Mouse (Mus musculus): ENCODE measurements around the gene Tceal8. TPM values are rescaled to one million over a fixed set of nuclear protein-coding genes. Genes with fewer than 3 reads are reported as not detected.
A peak's percentile ranks its signal among the peaks of the same experiment; 100 is the strongest.
"Not testable (repeated sequence)": the region's sequence is repeated elsewhere in the genome, so short reads cannot be mapped to it uniquely, and the experiment has no call there.

Gene Tceal8
- total RNA-seq (2021) = 10 to 100 TPM; 36.6 to 42.7 TPM

GRCm38 (mm10) chrX:136172118-136172551 is at the start of gene Tceal8:
Tceal8 (minus strand) TSS chrX:136172342.
- peak; percentile 28 to 49 for DNase-seq (ENCODE audit: extremely low spot score in 1 of 2, low spot score in 1 of 2)

DNA sequence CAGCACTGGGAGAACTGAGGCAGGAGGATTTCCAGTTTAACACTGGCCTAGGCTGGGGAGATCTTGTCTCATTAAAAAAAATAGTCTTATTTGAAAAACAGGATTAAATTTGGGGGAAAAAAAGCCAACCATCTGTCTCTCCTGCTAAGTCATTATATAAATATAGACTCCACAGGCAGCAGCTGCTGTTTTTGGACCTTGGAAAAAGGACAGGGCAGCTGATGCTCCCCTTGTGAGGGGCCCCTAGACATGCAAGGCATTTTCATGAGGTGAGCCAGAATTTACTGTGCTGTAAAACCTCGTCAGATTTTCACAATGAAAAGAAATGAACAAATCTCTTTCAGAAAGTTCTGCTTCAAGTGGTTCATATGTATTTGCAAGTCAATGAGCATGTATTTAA is 44.2 kb upstream of the Tceal8 start:
- no peak for DNase-seq (ENCODE audit: extremely low spot score in 1 of 2, low spot score in 1 of 2)

DNA sequence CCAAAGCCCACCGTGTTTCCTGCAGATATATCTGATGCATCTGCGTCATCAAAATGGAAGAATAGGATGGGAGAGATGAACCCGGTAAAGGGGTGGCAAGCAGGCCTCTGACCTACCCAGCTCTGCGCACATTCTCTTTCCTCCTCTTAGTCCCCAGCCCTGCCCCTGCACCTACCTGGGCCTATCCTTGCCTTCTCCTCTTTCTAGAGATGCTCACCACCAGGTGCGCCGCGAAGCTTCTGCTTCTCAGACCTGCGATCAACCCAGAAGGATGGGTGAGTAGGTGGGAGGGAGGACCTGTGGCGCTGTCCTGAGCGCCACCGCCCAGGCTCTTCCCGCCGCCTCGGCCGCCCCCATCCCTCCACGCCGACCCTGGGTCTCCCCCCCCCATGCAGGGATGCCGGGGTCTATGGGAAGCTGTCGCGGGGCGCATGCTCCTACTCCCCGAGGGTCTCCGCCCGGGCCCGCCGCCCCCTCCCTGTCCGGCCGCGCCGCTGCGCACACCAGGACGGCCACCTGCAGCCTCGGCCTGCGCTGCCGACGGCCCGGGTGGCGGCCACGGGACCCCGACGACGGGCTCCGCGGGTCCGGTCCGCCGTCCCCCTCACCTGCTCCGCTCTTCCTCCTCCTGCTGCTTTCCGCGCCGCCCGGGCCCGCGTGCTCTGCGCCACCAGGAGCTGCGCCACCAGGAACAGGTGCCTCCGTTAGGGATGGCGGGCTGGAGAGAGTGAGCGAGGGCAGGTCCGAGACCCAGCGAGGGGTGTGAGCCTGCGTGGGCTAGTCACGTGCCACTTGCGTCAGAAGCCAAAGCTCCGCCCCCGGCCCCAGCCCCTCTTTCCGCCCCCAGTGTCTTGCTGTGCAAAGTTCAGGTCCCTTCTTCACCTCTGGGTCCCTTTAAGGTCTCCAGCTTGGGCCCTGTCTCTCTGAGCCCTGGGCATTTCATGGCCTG is 42.9 kb upstream of the Tceal8 start, which contains the start of the genes Tceal7 and Bex1:
Gene Tceal7 (plus strand): TSS at position 51 of the 949 bp plus-strand sequence.
Gene Bex1 (minus strand): TSS at position 785 of the 949 bp plus-strand sequence.
- DNase-seq (ENCODE audit: extremely low spot score in 1 of 2, low spot score in 1 of 2) = not testable (repeated sequence)

GRCm38 (mm10) chrX:136213396-136213795 is 41.3 kb upstream of the Tceal8 start:
- no peak for DNase-seq (ENCODE audit: extremely low spot score in 1 of 2, low spot score in 1 of 2)

DNA sequence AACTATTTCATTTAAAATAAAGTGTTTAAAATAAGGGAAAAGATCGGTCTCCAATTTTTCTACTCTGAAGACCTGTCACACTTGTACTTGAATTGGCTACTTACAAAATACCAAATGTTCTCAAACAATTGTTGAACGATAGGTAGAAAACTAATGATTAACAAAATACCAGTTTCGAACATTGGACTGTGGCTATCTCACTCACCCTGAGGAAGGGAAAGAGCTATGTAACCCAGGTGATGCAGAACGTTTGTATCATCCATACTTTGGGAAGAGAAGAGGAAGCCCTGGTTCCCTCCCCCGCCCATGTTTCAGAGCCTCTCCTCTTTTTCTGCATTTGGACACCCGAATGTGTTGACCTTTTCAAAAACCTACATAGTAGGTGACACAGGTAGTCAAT is 32.3 kb upstream of the Tceal8 start:
- DNase-seq (ENCODE audit: extremely low spot score in 1 of 2, low spot score in 1 of 2) = no peak

- DNase-seq (ENCODE audit: extremely low spot score in 1 of 2, low spot score in 1 of 2) = peak; percentile 35 to 36
These were observed 31.5 kb upstream of the Tceal8 start, which contains the start of gene Tceal5 for GRCm38 (mm10) chrX:136203664-136204066. Tceal5 (minus strand) TSS chrX:136203876.

DNA sequence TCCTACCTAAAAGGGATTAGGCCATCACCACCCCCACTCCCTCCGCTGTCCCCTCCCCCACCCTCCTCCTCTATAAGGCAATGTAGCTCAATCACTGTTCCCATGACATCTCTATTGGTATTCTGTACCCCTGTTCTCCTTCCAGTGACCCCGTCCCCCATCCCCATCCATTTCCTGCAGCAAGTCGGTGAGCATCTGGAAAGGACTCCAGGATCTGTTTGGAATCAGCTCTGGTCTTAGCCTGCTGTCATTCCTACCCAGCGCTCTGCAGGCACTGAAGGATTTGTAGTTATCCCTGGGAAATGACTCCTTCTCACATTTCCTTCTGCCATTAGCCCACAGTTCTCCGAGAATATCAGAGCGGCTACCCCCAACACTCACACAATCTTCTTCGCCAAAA is 31.1 kb upstream of the Tceal8 start:
- peak in 1 of 2 experiments; percentile 4 for DNase-seq (ENCODE audit: extremely low spot score in 1 of 2, low spot score in 1 of 2)

GRCm38 (mm10) chrX:136196873-136197272 is 24.7 kb upstream of the Tceal8 start:
- peak in 1 of 2 experiments; percentile 47 for DNase-seq (ENCODE audit: extremely low spot score in 1 of 2, low spot score in 1 of 2)

DNA sequence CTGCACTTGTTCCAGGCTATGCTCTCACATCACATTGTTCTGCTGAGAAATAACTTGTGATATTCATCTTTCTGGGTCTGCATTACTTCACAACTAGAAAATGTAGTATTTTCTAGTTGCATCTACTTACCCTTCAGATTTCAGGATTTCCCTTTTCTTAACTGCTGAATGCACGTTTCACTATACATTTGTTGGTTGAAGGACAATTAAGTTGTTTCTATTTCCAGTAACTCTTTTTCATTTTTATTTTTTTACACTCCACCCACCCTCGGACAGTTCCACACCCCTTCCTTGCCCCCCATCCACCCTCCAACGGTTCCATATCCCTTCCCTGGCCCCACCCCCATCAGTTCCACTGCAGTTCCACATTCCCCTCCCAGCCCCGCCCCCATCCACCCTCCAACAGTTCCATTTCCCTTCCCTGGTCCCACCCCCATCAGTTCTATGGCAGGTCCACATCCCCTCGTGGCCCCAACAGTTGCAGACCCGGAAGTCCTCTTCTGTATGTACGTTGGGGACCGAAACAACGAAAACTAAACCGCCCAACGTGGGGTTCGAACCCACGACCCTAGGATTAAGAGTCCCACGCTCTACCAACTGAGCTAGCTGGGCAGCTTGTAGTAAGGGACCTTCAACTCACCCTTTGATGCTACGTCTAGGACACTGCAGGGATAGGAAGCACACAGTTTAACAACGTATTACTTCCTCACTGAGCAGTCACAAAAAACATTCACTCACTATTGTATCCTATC is 23.2 kb upstream of the Tceal8 start:
- no peak for DNase-seq (ENCODE audit: extremely low spot score in 1 of 2, low spot score in 1 of 2)

GRCm38 (mm10) chrX:136183107-136183506 is 11.0 kb upstream of the Tceal8 start:
- no peak for DNase-seq (ENCODE audit: extremely low spot score in 1 of 2, low spot score in 1 of 2)

DNA sequence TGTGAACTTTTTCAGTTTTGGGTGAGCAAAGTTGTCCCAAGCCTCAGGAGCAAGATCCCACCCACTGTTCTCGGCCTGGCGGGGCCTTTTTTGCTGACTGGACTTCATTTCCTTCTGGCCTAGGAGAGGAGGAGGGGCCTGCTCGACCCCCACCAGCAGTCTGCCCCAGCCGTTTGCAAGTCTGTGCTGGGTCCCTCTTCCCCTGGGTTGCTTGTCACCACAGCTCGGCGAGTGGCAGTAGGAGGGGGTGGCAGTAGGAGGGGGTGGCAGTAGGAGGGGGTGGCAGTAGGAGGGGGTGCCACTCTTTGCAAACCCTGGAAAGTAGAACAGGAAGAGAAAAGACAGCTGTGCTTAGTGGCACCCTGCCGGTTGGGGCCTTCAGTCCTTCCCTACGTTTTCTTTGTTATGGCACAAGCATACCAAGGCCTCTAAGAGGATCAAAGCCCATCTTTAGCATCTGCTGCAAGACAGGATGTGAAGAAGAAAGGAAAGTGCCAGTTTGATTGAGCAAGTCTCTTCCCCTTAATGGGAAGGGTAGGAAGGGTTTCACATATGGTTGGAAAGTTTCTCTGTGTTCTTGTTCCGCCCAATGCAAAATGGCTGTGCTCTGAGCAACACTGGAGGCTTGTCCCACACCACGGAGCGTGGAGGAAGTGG is 8.9 kb upstream of the Tceal8 start:
- no peak for DNase-seq (ENCODE audit: extremely low spot score in 1 of 2, low spot score in 1 of 2)

DNA sequence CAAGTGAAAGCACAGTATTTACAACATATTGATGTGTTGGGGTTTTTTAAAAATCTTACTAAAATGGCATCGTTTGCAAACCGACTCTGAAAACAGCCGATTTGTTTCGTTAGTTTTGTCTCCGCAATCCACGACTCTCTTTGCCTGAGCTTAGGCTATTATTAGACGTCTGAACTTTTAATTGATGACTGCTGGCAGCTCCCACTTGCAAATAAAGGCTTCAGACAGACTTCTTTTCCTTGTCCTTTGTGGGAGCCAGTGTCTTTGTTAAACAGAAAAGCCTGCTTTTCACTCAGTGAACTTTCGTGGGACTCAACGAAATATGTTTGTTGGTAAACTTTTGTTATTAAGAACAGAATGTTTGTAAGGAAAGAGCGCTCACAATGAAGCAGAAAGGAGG is 644 bp upstream of the Tceal8 start:
- no peak for DNase-seq (ENCODE audit: extremely low spot score in 1 of 2, low spot score in 1 of 2)

DNA sequence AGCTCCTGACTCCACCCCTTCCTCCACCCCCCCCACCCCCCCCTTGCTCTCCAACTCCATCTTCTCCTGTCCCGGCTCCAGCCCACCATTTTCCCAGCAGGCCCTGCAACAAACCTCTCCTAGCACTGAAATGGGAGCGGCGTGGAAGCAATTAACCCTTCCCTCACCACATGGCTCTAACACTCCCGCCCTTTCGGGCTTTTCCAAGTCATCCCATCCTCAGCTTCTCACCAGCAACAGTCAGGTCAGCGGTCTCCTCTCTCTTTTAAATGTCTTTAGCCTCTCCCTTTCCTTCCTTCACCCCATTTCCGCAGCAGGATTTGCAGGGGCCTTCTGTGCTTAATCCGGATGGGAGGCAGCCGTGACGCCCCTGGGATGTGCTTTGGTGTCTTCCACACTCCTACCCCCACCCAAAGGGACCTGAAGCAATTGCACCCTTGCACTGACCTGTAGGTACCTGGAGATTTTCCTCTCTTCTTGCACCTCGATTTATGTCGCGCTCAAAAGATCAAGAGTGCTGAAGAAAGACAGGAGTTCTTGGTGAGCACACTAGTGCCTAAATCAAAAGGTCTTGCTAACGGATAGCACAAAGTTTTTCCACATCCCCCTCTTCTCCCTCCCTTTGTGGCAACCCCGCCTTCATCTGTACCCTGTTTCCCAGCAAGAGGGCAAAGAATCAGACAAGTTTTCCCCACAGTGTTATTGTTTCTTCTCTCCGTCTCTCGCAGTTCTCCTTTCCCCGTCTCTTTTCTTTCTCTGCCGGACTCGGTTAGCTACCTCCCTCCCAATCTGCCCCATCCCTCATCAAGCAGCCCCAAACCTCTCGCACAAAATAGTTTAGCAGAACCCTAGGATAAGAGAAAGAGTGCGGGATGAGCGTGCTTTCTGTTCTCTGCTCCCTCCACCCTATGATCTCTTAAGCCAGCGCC is 689 bp downstream of the Tceal8 start:
- DNase-seq (ENCODE audit: extremely low spot score in 1 of 2, low spot score in 1 of 2) = peak; percentile 17 to 18

- DNase-seq (ENCODE audit: extremely low spot score in 1 of 2, low spot score in 1 of 2) = no peak
These were observed 1.5 kb downstream of the Tceal8 start for GRCm38 (mm10) chrX:136170625-136171024.

DNA sequence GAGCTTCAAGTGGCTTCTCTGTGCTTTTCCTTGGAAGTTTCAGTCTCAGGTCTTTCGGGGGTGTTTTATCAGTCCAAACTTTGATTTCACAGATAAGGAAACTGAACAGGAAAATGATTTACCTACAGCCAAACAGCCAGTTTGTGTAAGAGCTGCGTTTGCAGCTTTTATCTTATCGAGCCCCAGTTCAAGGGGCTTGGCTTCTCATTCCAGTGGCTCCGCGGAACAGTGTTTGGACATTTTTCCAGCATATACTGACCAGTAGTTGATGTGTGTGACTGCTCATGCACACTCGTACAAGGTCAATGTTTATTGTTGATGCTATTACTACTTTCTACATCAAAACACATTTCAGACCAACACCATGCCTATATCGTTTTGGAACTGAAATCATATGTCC is 27.9 kb downstream of the Tceal8 start:
- DNase-seq (ENCODE audit: extremely low spot score in 1 of 2, low spot score in 1 of 2) = no peak

GRCm38 (mm10) chrX:136143711-136144110 is 28.4 kb downstream of the Tceal8 start:
- DNase-seq (ENCODE audit: extremely low spot score in 1 of 2, low spot score in 1 of 2) = no peak

DNA sequence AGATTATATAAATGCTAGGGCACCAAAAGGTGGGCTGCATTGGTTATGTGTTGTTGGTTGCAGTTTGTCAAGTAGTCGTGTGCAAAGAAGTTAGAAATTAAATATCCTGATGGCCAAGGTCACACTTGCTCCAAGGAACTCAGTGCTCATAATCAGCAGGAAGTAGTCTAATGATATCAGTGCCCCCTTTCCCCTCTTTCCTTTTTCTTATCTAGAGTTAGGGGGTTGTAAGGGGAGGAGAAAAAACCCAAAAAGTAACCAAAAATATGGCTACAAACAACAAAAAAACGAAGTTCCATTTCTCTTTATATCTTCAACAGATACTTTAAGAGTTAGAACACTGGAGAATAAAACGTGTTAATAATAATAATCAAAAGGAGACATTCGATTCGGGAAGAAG is 30.8 kb downstream of the Tceal8 start:
- DNase-seq (ENCODE audit: extremely low spot score in 1 of 2, low spot score in 1 of 2) = no peak

- not testable (repeated sequence) for DNase-seq (ENCODE audit: extremely low spot score in 1 of 2, low spot score in 1 of 2)
These were observed 32.5 kb downstream of the Tceal8 start for GRCm38 (mm10) chrX:136139640-136140004.

- not testable (repeated sequence) for DNase-seq (ENCODE audit: extremely low spot score in 1 of 2, low spot score in 1 of 2)
These were observed 33.1 kb downstream of the Tceal8 start, which contains the start of gene Bex4 for GRCm38 (mm10) chrX:136138827-136139639. Bex4 (plus strand) TSS chrX:136138996.
